Mouse (Mus musculus) lung, postnatal 10 days (tissue): ENCODE measurements at regions not wholly inside any gene's neighbourhood (a gene's known extent, or its start where the extent isn't known, plus 50 kb on each side); places are given as distances from the start of the nearest gene placed in this dataset.
A peak's percentile ranks its signal among the peaks of the same experiment; 100 is the strongest.
"Not testable (repeated sequence)": the region's sequence is repeated elsewhere in the genome, so short reads cannot be mapped to it uniquely, and the experiment has no call there.

Experiments used
- DNase-seq: peaks from one replicate; pipeline ENCODE4 v3.0.0; 2021

GRCm38 (mm10) chr5:149815879-149816278 lies 137.8 kb downstream of the B3glct start:
- DNase-seq, result peak; percentile 57

GRCm38 (mm10) chr5:149818812-149819211 lies 140.8 kb downstream of the B3glct start:
- DNase-seq, result no peak

GRCm38 (mm10) chr5:149823821-149824220 lies 145.8 kb downstream of the B3glct start:
- no peak for DNase-seq

- DNase-seq, result peak; percentile 16
Observed at GRCm38 (mm10) chr5:149827599-149827998, 149.6 kb downstream of the B3glct start.

- peak; percentile 71 for DNase-seq
Observed at GRCm38 (mm10) chr5:149831122-149831861, 153.3 kb downstream of the B3glct start.

GRCm38 (mm10) chr5:149837379-149837778 lies 159.3 kb downstream of the B3glct start:
- no peak for DNase-seq

- DNase-seq, result no peak
Observed at GRCm38 (mm10) chr5:149842491-149842890, 164.5 kb downstream of the B3glct start.

- no peak for DNase-seq
Observed at GRCm38 (mm10) chr5:149843310-149843709, 165.3 kb downstream of the B3glct start.

- DNase-seq, result no peak
Observed at GRCm38 (mm10) chr5:149845256-149845655, 167.2 kb downstream of the B3glct start.

GRCm38 (mm10) chr5:149848465-149848864 lies 170.0 kb upstream of the Rxfp2 start:
- no peak for DNase-seq

- peak; percentile 79 for DNase-seq
Observed at GRCm38 (mm10) chr5:149851011-149851410, 167.5 kb upstream of the Rxfp2 start.

- DNase-seq, result no peak
Observed at GRCm38 (mm10) chr5:149852516-149852915, 166.0 kb upstream of the Rxfp2 start.

GRCm38 (mm10) chr5:149856101-149856500 lies 162.4 kb upstream of the Rxfp2 start:
- DNase-seq, result no peak

GRCm38 (mm10) chr5:149857019-149857418 lies 161.5 kb upstream of the Rxfp2 start:
- no peak for DNase-seq

- DNase-seq, result peak; percentile 75
Observed at GRCm38 (mm10) chr5:149861489-149861962, 156.9 kb upstream of the Rxfp2 start.

- no peak for DNase-seq
Observed at GRCm38 (mm10) chr5:149867926-149868325, 150.5 kb upstream of the Rxfp2 start.

- DNase-seq, result no peak
Observed at GRCm38 (mm10) chr5:149869441-149869840, 149.0 kb upstream of the Rxfp2 start.

- DNase-seq, result no peak
Observed at GRCm38 (mm10) chr5:149870596-149870995, 147.9 kb upstream of the Rxfp2 start.

GRCm38 (mm10) chr5:149871521-149871920 lies 147.0 kb upstream of the Rxfp2 start:
- DNase-seq, result no peak

- DNase-seq, result no peak
Observed at GRCm38 (mm10) chr5:149873482-149874002, 144.9 kb upstream of the Rxfp2 start.

- DNase-seq, result no peak
Observed at GRCm38 (mm10) chr5:149874342-149874741, 144.1 kb upstream of the Rxfp2 start.

GRCm38 (mm10) chr5:149892453-149892852 lies 126.0 kb upstream of the Rxfp2 start:
- DNase-seq, result not testable (repeated sequence)

GRCm38 (mm10) chr5:149906927-149907326 lies 111.5 kb upstream of the Rxfp2 start:
- DNase-seq, result no peak

GRCm38 (mm10) chr5:149908376-149909078 lies 109.9 kb upstream of the Rxfp2 start:
- peak; percentile 5 for DNase-seq
